Mouse (Mus musculus): ENCODE data around the gene Tlcd1. TPM values are rescaled to one million over a fixed set of nuclear protein-coding genes. Genes with fewer than 3 reads are reported as not detected.
A peak's percentile ranks its signal among the peaks of the same experiment; 100 is the strongest.

Tlcd1 gene
- polyA plus RNA-seq, 1 experiment from 2014 or later, result 14.1 TPM

- peaks cover 27% of the 10 kb centered on the region for H3K4me1 ChIP-seq
- H3K4me3 ChIP-seq, result peak overlapping the region; percentile 52
- H3K36me3 ChIP-seq, result peaks cover 36% of the 10 kb centered on the region
- H3K27ac ChIP-seq, result peak overlapping the region; percentile 58
- H3K27me3 ChIP-seq, result no peaks in the 10 kb centered on the region
- peak overlapping the region; percentile 66 for H3K4me2 ChIP-seq (replicated peaks)
- H3K9me3 ChIP-seq, result no peaks in the 10 kb centered on the region
- ATAC-seq (ENCODE audit: low FRiP score, low read depth), result peak; percentile 67
- 4% methylated on average over 30 of the region's 30 CpGs for WGBS
- H3K9ac ChIP-seq, result peak overlapping the region; percentile 50; the same call in 1 of the 2 replicates
Measured at GRCm38 (mm10) chr11:78194411-78195100, 18.0 kb downstream of the Tlcd1 start.

- H3K4me2 ChIP-seq (replicated peaks), result peak overlapping the region; percentile 66
- WGBS, result 61% methylated on average over 23 of the region's 23 CpGs
- H3K36me3 ChIP-seq, result peaks cover 32% of the 10 kb centered on the region
- peak overlapping the region; percentile 22; the same call in 1 of the 2 replicates for H3K27ac ChIP-seq
- H3K9me3 ChIP-seq, result peaks cover 3% of the 10 kb centered on the region; the same call in 1 of the 2 replicates
- no peak for ATAC-seq (ENCODE audit: low FRiP score, low read depth)
- H3K27me3 ChIP-seq, result no peaks in the 10 kb centered on the region
- H3K4me1 ChIP-seq, result peaks cover 20% of the 10 kb centered on the region
- H3K4me3 ChIP-seq, result peak overlapping the region; percentile 52
- peak overlapping the region; percentile 50; the same call in 1 of the 2 replicates for H3K9ac ChIP-seq
Measured at GRCm38 (mm10) chr11:78195101-78195863, 18.8 kb downstream of the Tlcd1 start.

- H3K4me2 ChIP-seq (replicated peaks), result no peak overlapping the region
- peaks cover 37% of the 10 kb centered on the region for H3K36me3 ChIP-seq
- no peak overlapping the region for H3K9ac ChIP-seq
- 91% methylated on average over 3 of the region's 3 CpGs for WGBS
- ATAC-seq (ENCODE audit: low FRiP score, low read depth), result no peak
- peaks cover 3% of the 10 kb centered on the region; the same call in 1 of the 2 replicates for H3K9me3 ChIP-seq
- no peaks in the 10 kb centered on the region for H3K4me1 ChIP-seq
- H3K27me3 ChIP-seq, result no peaks in the 10 kb centered on the region
- H3K27ac ChIP-seq, result no peak overlapping the region
- no peak overlapping the region for H3K4me3 ChIP-seq
Measured at GRCm38 (mm10) chr11:78202372-78202771, 25.9 kb downstream of the Tlcd1 start.

DNA sequence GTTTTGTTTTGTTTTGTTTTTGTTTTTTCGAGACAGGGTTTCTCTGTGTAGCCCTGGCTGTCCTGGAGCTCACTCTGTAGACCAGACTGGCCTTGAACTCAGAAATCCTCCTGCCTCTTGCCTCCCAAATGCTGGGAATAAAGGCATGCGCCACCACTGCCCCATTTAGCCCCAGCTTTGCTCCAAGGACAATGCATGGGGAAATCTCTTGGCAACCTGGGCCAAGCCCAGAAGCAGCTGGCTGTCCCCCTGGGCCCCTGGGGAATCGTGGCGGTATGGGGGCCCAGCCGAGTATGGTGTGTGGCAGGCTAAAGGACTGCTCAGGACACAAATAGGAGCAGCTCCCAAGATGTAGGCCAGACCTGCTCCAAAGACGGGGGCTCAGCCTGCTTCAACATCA, 27.8 kb downstream of the Tlcd1 start:
- WGBS, result 80% methylated on average over 6 of the region's 6 CpGs
- no peak overlapping the region for H3K4me2 ChIP-seq (replicated peaks)
- H3K4me1 ChIP-seq, result no peaks in the 10 kb centered on the region
- H3K36me3 ChIP-seq, result peaks cover 56% of the 10 kb centered on the region
- no peak overlapping the region for H3K4me3 ChIP-seq
- H3K9ac ChIP-seq, result no peak overlapping the region
- ATAC-seq (ENCODE audit: low FRiP score, low read depth), result no peak
- H3K9me3 ChIP-seq, result peaks cover 3% of the 10 kb centered on the region; the same call in 1 of the 2 replicates
- H3K27me3 ChIP-seq, result no peaks in the 10 kb centered on the region
- H3K27ac ChIP-seq, result no peak overlapping the region

DNA sequence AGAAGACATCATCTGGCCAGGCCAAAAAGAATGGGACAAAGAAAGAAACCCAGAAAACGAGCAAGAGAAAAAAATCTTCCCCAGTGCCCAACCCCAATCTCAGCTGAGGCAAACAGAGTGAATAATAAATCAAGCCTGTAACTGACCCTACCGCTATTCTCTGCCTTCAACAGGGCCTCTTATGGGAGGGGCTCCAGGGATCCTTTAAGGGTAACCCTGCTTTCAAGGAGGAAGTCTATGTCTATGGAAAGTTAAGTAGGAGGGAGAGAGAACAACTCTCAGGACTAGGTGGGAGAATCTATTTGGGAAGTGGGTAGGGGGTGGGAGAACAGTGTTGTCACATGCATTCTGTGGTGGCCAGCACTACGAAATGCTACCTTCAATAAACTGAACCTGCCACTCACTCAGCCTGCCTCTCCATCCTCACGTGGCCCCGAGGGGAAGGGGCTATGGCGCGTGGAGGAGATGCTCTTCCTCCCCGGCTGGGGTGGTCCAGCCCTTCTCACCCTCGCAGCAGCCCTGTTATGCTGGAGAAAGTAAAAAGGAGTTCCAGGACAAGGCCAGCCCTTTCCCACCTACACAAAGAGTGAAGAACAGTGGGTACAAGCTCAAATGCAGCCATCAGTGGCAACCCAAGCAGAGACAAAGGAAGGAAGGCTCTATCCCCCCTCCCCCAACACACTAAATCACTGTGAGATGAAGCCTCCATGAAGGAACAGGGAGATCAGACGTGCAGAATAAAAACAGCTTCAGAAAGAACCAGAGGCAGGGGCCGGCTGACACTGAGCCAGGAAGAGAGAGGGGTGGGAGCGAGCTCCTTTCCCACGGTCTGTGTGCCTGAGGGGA, 29.1 kb downstream of the Tlcd1 start:
- no peaks in the 10 kb centered on the region for H3K27me3 ChIP-seq
- no peak overlapping the region for H3K27ac ChIP-seq
- H3K4me2 ChIP-seq (replicated peaks), result no peak overlapping the region
- ATAC-seq (ENCODE audit: low FRiP score, low read depth), result no peak
- no peak overlapping the region for H3K9ac ChIP-seq
- H3K9me3 ChIP-seq, result no peaks in the 10 kb centered on the region
- no peaks in the 10 kb centered on the region for H3K4me1 ChIP-seq
- H3K4me3 ChIP-seq, result no peak overlapping the region
- 69% methylated on average over 13 of the region's 13 CpGs for WGBS
- peaks cover 69% of the 10 kb centered on the region for H3K36me3 ChIP-seq

GRCm38 (mm10) chr11:78207190-78207589, 30.7 kb downstream of the Tlcd1 start:
- H3K4me1 ChIP-seq, result no peaks in the 10 kb centered on the region
- ATAC-seq (ENCODE audit: low FRiP score, low read depth), result no peak
- no peak overlapping the region for H3K27ac ChIP-seq
- no peak overlapping the region for H3K9ac ChIP-seq
- H3K4me2 ChIP-seq (replicated peaks), result no peak overlapping the region
- whole genome bisulfite sequencing, result 88% methylated on average over 7 of the region's 7 CpGs
- H3K9me3 ChIP-seq, result no peaks in the 10 kb centered on the region
- peaks cover 85% of the 10 kb centered on the region for H3K36me3 ChIP-seq
- H3K27me3 ChIP-seq, result no peaks in the 10 kb centered on the region
- H3K4me3 ChIP-seq, result no peak overlapping the region

DNA sequence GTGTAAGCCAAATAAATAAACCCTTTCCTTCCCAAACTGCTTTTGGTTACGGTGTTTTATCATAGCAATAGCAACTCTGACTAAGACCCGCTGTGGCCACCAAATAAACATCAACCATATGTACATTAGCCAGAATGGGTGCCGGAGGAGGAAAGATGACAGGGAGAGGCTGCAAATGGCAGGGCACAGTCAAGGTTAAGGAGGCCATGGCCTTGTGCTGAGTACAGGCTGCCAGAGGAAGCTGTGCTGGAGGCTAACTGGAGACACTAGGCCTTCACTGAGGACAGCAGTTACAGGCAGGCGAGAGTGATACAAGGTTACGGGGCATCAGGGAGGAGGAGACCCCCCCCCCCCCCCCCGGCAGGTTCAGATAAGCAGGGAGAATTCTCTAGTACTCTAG, 33.4 kb downstream of the Tlcd1 start:
- no peak overlapping the region for H3K9ac ChIP-seq
- no peaks in the 10 kb centered on the region for H3K27me3 ChIP-seq
- 88% methylated on average over 6 of the region's 6 CpGs for WGBS
- no peak overlapping the region for H3K4me2 ChIP-seq (replicated peaks)
- H3K27ac ChIP-seq, result no peak overlapping the region
- H3K4me1 ChIP-seq, result no peaks in the 10 kb centered on the region
- no peaks in the 10 kb centered on the region for H3K9me3 ChIP-seq
- H3K36me3 ChIP-seq, result peaks cover 100% of the 10 kb centered on the region
- no peak overlapping the region for H3K4me3 ChIP-seq
- no peak for ATAC-seq (ENCODE audit: low FRiP score, low read depth)

GRCm38 (mm10) chr11:78210615-78211014, 34.1 kb downstream of the Tlcd1 start:
- H3K27ac ChIP-seq, result no peak overlapping the region
- no peak overlapping the region for H3K4me2 ChIP-seq (replicated peaks)
- no peaks in the 10 kb centered on the region for H3K27me3 ChIP-seq
- 77% methylated on average over 7 of the region's 7 CpGs for WGBS
- peaks cover 100% of the 10 kb centered on the region for H3K36me3 ChIP-seq
- H3K9me3 ChIP-seq, result no peaks in the 10 kb centered on the region
- H3K4me1 ChIP-seq, result no peaks in the 10 kb centered on the region
- ATAC-seq (ENCODE audit: low FRiP score, low read depth), result no peak
- H3K4me3 ChIP-seq, result no peak overlapping the region
- H3K9ac ChIP-seq, result no peak overlapping the region

DNA sequence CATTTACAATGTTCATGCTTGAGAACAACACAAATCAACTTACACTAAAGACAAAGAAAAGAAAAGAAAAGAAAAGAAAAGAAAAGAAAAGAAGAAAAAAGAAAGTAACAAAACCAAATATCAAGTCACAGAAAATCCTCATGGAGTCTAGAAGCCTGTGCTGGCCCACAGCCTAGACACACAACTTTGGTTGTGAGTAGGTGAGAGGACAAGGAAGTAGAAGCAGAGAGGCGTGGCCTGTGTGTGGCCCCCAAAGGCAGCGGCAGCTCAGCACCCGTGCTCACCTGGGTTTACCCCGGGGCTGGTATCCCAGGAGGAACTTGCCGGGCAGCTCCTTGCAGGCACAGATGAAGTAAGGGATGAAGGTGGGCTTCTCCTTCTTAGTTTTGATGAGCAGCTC, 35.0 kb downstream of the Tlcd1 start:
- Histone ChIP-seq H3K4me3 (no peak overlapping the region), H3K4me2 (replicated peaks) (no peak overlapping the region), H3K27ac (no peak overlapping the region), H3K27me3 (no peaks in the 10 kb centered on the region), H3K36me3 (peaks cover 100% of the 10 kb centered on the region), H3K9ac (no peak overlapping the region), H3K4me1 (no peaks in the 10 kb centered on the region), H3K9me3 (no peaks in the 10 kb centered on the region)
- 81% methylated on average over 5 of the region's 5 CpGs for WGBS
- no peak for ATAC-seq (ENCODE audit: low FRiP score, low read depth)

- no peaks in the 10 kb centered on the region for H3K9me3 ChIP-seq
- no peaks in the 10 kb centered on the region for H3K4me1 ChIP-seq
- no peak overlapping the region for H3K9ac ChIP-seq
- H3K4me3 ChIP-seq, result no peak overlapping the region
- H3K4me2 ChIP-seq (replicated peaks), result no peak overlapping the region
- peaks cover 99% of the 10 kb centered on the region for H3K36me3 ChIP-seq
- no peak for ATAC-seq (ENCODE audit: low FRiP score, low read depth)
- H3K27ac ChIP-seq, result no peak overlapping the region
- WGBS, result 95% methylated on average over 14 of the region's 14 CpGs
- no peaks in the 10 kb centered on the region for H3K27me3 ChIP-seq
Measured at GRCm38 (mm10) chr11:78213086-78213817, 36.7 kb downstream of the Tlcd1 start.

GRCm38 (mm10) chr11:78215709-78216317, 39.3 kb downstream of the Tlcd1 start:
- WGBS, result 86% methylated on average over 11 of the region's 11 CpGs
- Histone ChIP-seq H3K36me3 (peaks cover 99% of the 10 kb centered on the region), H3K9me3 (no peaks in the 10 kb centered on the region), H3K4me1 (no peaks in the 10 kb centered on the region), H3K27me3 (no peaks in the 10 kb centered on the region), H3K4me2 (replicated peaks) (no peak overlapping the region), H3K9ac (no peak overlapping the region), H3K27ac (no peak overlapping the region), H3K4me3 (no peak overlapping the region)
- no peak for ATAC-seq (ENCODE audit: low FRiP score, low read depth)

Data from limb, embryonic 13.5 days (tissue).